In the genomic region with DNA sequence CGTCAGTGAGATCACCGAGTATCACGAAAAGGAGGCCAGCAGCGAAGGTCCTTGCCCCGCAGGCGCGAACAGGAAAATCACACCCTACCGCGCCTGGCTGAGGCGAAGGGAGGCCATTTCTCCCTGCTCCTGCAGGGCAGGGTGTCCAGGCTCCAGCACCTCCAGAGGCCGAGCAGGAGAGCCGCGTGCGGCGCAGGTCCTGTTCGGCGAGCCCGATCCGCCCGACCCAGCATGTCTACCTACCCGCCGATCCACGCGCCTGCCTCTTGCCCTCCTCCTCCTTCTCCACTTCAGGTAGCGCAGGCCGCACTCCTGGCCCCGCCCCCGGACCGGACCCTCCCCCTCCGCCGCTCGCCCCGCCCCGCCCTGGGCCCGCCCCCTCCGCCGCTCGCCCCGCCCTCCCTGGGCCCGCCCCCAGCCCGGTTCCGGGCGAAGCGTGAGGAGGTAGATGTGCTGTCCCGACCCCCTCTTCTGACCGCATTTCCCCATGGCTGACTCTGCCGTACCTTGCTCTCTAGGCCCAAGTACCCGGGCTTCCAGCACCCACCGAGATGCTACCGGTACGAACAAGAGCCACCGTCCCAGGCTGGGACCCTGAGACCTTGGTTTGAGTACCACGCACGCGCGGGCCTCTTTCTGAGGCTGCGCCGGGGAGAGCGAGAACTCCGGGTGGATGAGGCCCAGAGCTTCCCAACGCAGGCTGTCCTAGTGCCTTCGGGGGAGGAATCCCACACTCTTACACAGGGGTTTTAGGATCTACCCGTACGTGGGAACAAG, we compare ENCODE assay signal across 7 mouse cellular contexts. TPM values are rescaled to one million over a fixed set of nuclear protein-coding genes. Genes with fewer than 3 reads are reported as not detected.
DNase-seq lines count a peak whose midpoint lies in the region; ATAC-seq lines count a peak whose summit lies in the region.

Rpap2 (plus strand) TSS at position 73 of the 777 bp plus-strand sequence.
Glmn (minus strand) TSS at position 588 of the 777 bp plus-strand sequence.

- H3K36me3 ChIP-seq in embryonic facial prominence, embryonic 12.5 days, result peaks cover 15% of the 10 kb centered on the region
- no peaks in the 10 kb centered on the region for H3K36me3 ChIP-seq in limb, embryonic 11.5 days (ENCODE audit: control insufficient read depth, insufficient read depth, low read length)
- H3K36me3 ChIP-seq in midbrain, embryonic 14.5 days (ENCODE audit: control insufficient read depth, insufficient read depth, low read length), result peaks cover 16% of the 10 kb centered on the region

- H3K4me3 ChIP-seq in embryonic facial prominence, embryonic 12.5 days, result peak within 1 kb of the TSS; percentile 65
- peak within 1 kb of the TSS; percentile 67 for H3K4me3 ChIP-seq in limb, embryonic 11.5 days (ENCODE audit: low read depth, low read length)
- peak within 1 kb of the TSS; percentile 67 for H3K4me3 ChIP-seq in midbrain, embryonic 14.5 days (replicated peaks; ENCODE audit: low read depth, low read length)

- peak within 1 kb of the TSS; percentile 69 for H3K9ac ChIP-seq in embryonic facial prominence, embryonic 12.5 days
- H3K9ac ChIP-seq in limb, embryonic 11.5 days (ENCODE audit: low read length), result peak within 1 kb of the TSS; percentile 87
- H3K9ac ChIP-seq in midbrain, embryonic 14.5 days (replicated peaks; ENCODE audit: low read length), result peak within 1 kb of the TSS; percentile 80

- peak within 1 kb of the TSS; percentile 65 for H3K4me2 ChIP-seq in embryonic facial prominence, embryonic 12.5 days (replicated peaks)
- H3K4me2 ChIP-seq in limb, embryonic 11.5 days (ENCODE audit: low read depth, severe bottlenecking), result peak within 1 kb of the TSS; percentile 72
- peak within 1 kb of the TSS; percentile 69 for H3K4me2 ChIP-seq in midbrain, embryonic 14.5 days (ENCODE audit: low read length)

- H3K27ac ChIP-seq in embryonic facial prominence, embryonic 12.5 days, result peak within 1 kb of the TSS; percentile 89
- peak within 1 kb of the TSS; percentile 65; the same call in 1 of the 2 replicates for H3K27ac ChIP-seq in limb, embryonic 11.5 days (replicated peaks; ENCODE audit: low read depth, low read length)
- peak within 1 kb of the TSS; percentile 91 for H3K27ac ChIP-seq in midbrain, embryonic 14.5 days (replicated peaks; ENCODE audit: low read depth, low read length)

- WGBS in embryonic facial prominence, embryonic 12.5 days, result under 1% methylated on average over 51 of the region's 64 CpGs
- under 1% methylated on average over 47 of the region's 64 CpGs for WGBS in limb, embryonic 11.5 days
- WGBS in midbrain, embryonic 14.5 days, result under 1% methylated on average over 60 of the region's 64 CpGs

- peaks cover 3% of the 10 kb centered on the region; the same call in 1 of the 2 replicates for H3K4me1 ChIP-seq in embryonic facial prominence, embryonic 12.5 days
- no peaks in the 10 kb centered on the region for H3K4me1 ChIP-seq in limb, embryonic 11.5 days (ENCODE audit: control insufficient read depth, insufficient read depth, low read length)
- peaks cover 4% of the 10 kb centered on the region for H3K4me1 ChIP-seq in midbrain, embryonic 14.5 days (ENCODE audit: control insufficient read depth, insufficient read depth, low read length)

- H3K9me3 ChIP-seq in embryonic facial prominence, embryonic 12.5 days, result no peaks in the 10 kb centered on the region
- no peaks in the 10 kb centered on the region for H3K9me3 ChIP-seq in limb, embryonic 11.5 days (ENCODE audit: control insufficient read depth, low read length)
- no peaks in the 10 kb centered on the region for H3K9me3 ChIP-seq in midbrain, embryonic 14.5 days (ENCODE audit: control insufficient read depth, low read length)

- peak; percentile 88 for DNase-seq in adrenal gland, postnatal 25 days
- DNase-seq in heart, adult 11 months, result peak; percentile 98
- DNase-seq in kidney, adult 18-20 months, result peak; percentile 94
- peak; percentile 91 for DNase-seq in limb, embryonic 11.5 days (ENCODE audit: low spot score)
- DNase-seq in midbrain, embryonic 14.5 days, result peak; percentile 95
- peak; percentile 82 to 85 for DNase-seq in spleen, adult 18-20 months

- H3K27me3 ChIP-seq in embryonic facial prominence, embryonic 12.5 days, result no peaks in the 10 kb centered on the region
- H3K27me3 ChIP-seq in limb, embryonic 11.5 days (ENCODE audit: control insufficient read depth, insufficient read depth, low read length), result no peaks in the 10 kb centered on the region
- H3K27me3 ChIP-seq in midbrain, embryonic 14.5 days (ENCODE audit: control insufficient read depth, insufficient read depth, low read length), result no peaks in the 10 kb centered on the region

- ATAC-seq in embryonic facial prominence, embryonic 12.5 days (ENCODE audit: insufficient number of reproducible peaks, insufficient read depth, low FRiP score, low TSS enrichment), result peak; percentile 95
- ATAC-seq in limb, embryonic 11.5 days (ENCODE audit: insufficient number of reproducible peaks, low FRiP score, low TSS enrichment, low read depth), result peak; percentile 96
- ATAC-seq in midbrain, embryonic 14.5 days (ENCODE audit: low FRiP score, low TSS enrichment), result peak; percentile 96

RNA-seq across cellular contexts. Expression of gene Rpap2, which starts in this region (rescaled TPM):
- total RNA-seq in adrenal gland, postnatal 25 days (2021), result 15.6 and 26.2 TPM in 2 replicates
- 17.6 and 21.0 TPM in 2 replicates for polyA plus RNA-seq in embryonic facial prominence, embryonic 12.5 days (2016; fragmentation: Nextera tagmentation; extraction: Ambion mirVana)
- polyA plus RNA-seq in limb, embryonic 11.5 days (2014; fragmentation: Nextera tagmentation; extraction: Ambion mirVana), result 20.3 and 23.9 TPM in 2 replicates
- polyA plus RNA-seq in midbrain, embryonic 14.5 days (2014; fragmentation: Nextera tagmentation; extraction: Ambion mirVana), result 22.4 and 27.6 TPM in 2 replicates

RNA-seq across cellular contexts. Expression of gene Glmn, which starts in this region (rescaled TPM):
- 9.8 and 12.3 TPM in 2 replicates for total RNA-seq in adrenal gland, postnatal 25 days (2021)
- polyA plus RNA-seq in embryonic facial prominence, embryonic 12.5 days (2016; fragmentation: Nextera tagmentation; extraction: Ambion mirVana), result 42.1 and 47.8 TPM in 2 replicates
- polyA plus RNA-seq in limb, embryonic 11.5 days (2014; fragmentation: Nextera tagmentation; extraction: Ambion mirVana), result 42.2 and 42.5 TPM in 2 replicates
- polyA plus RNA-seq in midbrain, embryonic 14.5 days (2014; fragmentation: Nextera tagmentation; extraction: Ambion mirVana), result 43.3 and 45.5 TPM in 2 replicates

Comparison
In these comparisons a context has a peak if more than half of its experiments do, and no peak if none do; other contexts are left out.
1. Peak in every context shown above with its lines: DNase-seq, ATAC-seq, H3K4me3 ChIP-seq and H3K27ac ChIP-seq.